19 mouse cellular contexts compared by ENCODE assay signal in the genomic region with DNA sequence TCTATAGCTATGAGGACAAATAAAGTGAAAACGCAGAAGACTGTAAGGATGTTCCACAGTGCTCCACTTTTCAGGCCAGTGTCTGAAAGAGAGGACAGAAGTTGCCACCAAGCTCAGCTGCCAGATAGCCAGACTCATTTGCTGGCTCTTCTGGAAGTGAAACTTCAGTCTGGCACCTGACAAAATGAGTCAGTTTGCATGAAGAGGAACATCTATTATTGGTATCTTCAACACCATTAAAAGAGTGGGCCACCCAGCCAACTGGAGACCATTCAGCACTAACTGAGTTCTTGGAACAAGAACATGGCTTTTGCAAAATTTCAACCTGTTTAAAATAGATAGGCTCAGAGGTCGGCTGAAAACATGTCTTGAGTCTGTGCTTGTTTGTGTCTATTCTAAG.
A peak's percentile ranks its signal among the peaks of the same experiment; 100 is the strongest.
DNase-seq lines count a peak whose midpoint lies in the region; ATAC-seq and TF ChIP-seq lines count a peak whose summit lies in the region.
"Had no signal": no experiment of that assay in that cellular context is flagged by ENCODE, and none has a peak within 500 bp of the region (broad histone marks: within the 10 kb centered on the region; RNA-seq: fewer than 3 reads in every experiment).

No protein-coding gene starts in this region.

- DNase-seq in gastrocnemius, adult 2 months = peak; percentile 50
- DNase-seq in gastrocnemius, postnatal 14 days = no peak
- DNase-seq in right cerebral cortex, postnatal 10 days (ENCODE audit: low spot score in 2 of 2) = peak; percentile 43 to 50
- DNase-seq in right cerebral cortex, postnatal 14 days = no peak
- DNase-seq in left cerebral cortex, adult 9 months (ENCODE audit: low spot score in 2 of 2) = peak; percentile 61 to 69
- DNase-seq in splenic B cell, adult 2 months (ENCODE audit: low read depth, low spot score) = peak; percentile 30
- no peak for DNase-seq in hindbrain, postnatal 0 days (ENCODE audit: low spot score)
- DNase-seq: adrenal gland, adult 8-10 months; cerebellum, adult 9-10 months; kidney, adult 2 months; liver; lung, adult 2 months; lung, postnatal 4 days; midbrain, embryonic 14.5 days had no signal

- no peak overlapping the region for H3K27ac ChIP-seq in gastrocnemius, adult 2 months
- no peak overlapping the region for H3K27ac ChIP-seq in hindbrain, postnatal 0 days
- H3K27ac ChIP-seq: embryonic facial prominence, embryonic 10.5 days; stomach, embryonic 15.5 days had no signal

- TF ChIP-seq CTCF in gastrocnemius, adult 2 months (IDR thresholded peaks at IDR 0.05) = no peak
- no peak for TF ChIP-seq CTCF in hindbrain, postnatal 0 days (IDR thresholded peaks at IDR 0.05; ENCODE audit: low read depth)

- intact Hi-C loops in gastrocnemius, adult 2 months (cut with DNase I) = loop anchor here (10.0 kb wide), 1 partner anchor 591 kb away; the partner anchor contains the start of gene Tbl1xr1
- intact Hi-C loops in gastrocnemius, postnatal 14 days (cut with DNase I; ENCODE audit: low total_unique reads) = no loop called here

- H3K36me3 ChIP-seq in splenic B cell, adult 2 months (ENCODE audit: control insufficient read depth, insufficient read depth, low read length, poor library complexity, severe bottlenecking) = no peaks in the 10 kb centered on the region
- H3K36me3 ChIP-seq in hindbrain, postnatal 0 days (ENCODE audit: insufficient read depth, low read length) = no peaks in the 10 kb centered on the region
- H3K36me3 ChIP-seq: embryonic facial prominence, embryonic 10.5 days; G1E; stomach, embryonic 15.5 days had no signal

- H3K4me2 ChIP-seq in hindbrain, postnatal 0 days (ENCODE audit: low read depth, low read length) = no peak overlapping the region
- H3K4me2 ChIP-seq: stomach, embryonic 15.5 days had no signal

- WGBS in hindbrain, postnatal 0 days = 82% methylated on average over 2 of the region's 2 CpGs

- H3K9me3 ChIP-seq in hindbrain, postnatal 0 days (ENCODE audit: low read length) = no peaks in the 10 kb centered on the region
- H3K9me3 ChIP-seq: embryonic facial prominence, embryonic 10.5 days; G1E; stomach, embryonic 15.5 days had no signal

- H3K9ac ChIP-seq in hindbrain, postnatal 0 days (replicated peaks; ENCODE audit: low read length) = no peak overlapping the region
- H3K9ac ChIP-seq: stomach, embryonic 15.5 days had no signal

- H3K4me3 ChIP-seq in gastrocnemius, adult 2 months = no peak overlapping the region
- H3K4me3 ChIP-seq in hindbrain, postnatal 0 days (ENCODE audit: low read length) = no peak overlapping the region
- H3K4me3 ChIP-seq: embryonic facial prominence, embryonic 10.5 days; erythroblast, embryonic 14.5 days; stomach, embryonic 15.5 days had no signal

- ATAC-seq in hindbrain, postnatal 0 days = no peak
- no peak for ATAC-seq in cerebellum, adult (ENCODE audit: insufficient number of reproducible peaks, low FRiP score, low TSS enrichment)

- H3K27me3 ChIP-seq in splenic B cell, adult 2 months (ENCODE audit: control insufficient read depth, insufficient read depth, low read length, poor library complexity, severe bottlenecking) = no peaks in the 10 kb centered on the region
- H3K27me3 ChIP-seq in hindbrain, postnatal 0 days (ENCODE audit: insufficient read depth, low read length) = no peaks in the 10 kb centered on the region
- H3K27me3 ChIP-seq: stomach, embryonic 15.5 days had no signal

- no peaks in the 10 kb centered on the region for H3K4me1 ChIP-seq in hindbrain, postnatal 0 days (ENCODE audit: insufficient read depth, low read length)

Comparison
In these comparisons a context has a peak if more than half of its experiments do, and no peak if none do; other contexts are left out.
1. DNase-seq: peak in gastrocnemius, adult 2 months (single experiment), right cerebral cortex, postnatal 10 days (2 of 2), left cerebral cortex, adult 9 months (2 of 2) and splenic B cell, adult 2 months (single experiment); none in gastrocnemius, postnatal 14 days (single experiment), right cerebral cortex, postnatal 14 days (single experiment) and hindbrain, postnatal 0 days (single experiment).